Mouse (Mus musculus): ENCODE measurements around the gene Prss58. TPM values are rescaled to one million over a fixed set of nuclear protein-coding genes. Genes with fewer than 3 reads are reported as not detected.

Gene Prss58
- polyA plus RNA-seq, 1 experiment from 2014 or later = not detected

Other genes with a start within 250 kb of the Prss58 start
- gene Moxd2, start 12.9 kb downstream of the Prss58 start, polyA plus RNA-seq (2015; fragmentation: Nextera tagmentation; extraction: Ambion mirVana) = not detected in 2 replicates
- not detected in 2 replicates for gene 1700074P13Rik, start 40.2 kb upstream of the Prss58 start, polyA plus RNA-seq (2015; fragmentation: Nextera tagmentation; extraction: Ambion mirVana)
- not detected in 2 replicates for gene Gm4744, start 51.5 kb upstream of the Prss58 start, polyA plus RNA-seq (2015; fragmentation: Nextera tagmentation; extraction: Ambion mirVana)
- not detected in 2 replicates for gene 1810009J06Rik, start 64.4 kb upstream of the Prss58 start, polyA plus RNA-seq (2015; fragmentation: Nextera tagmentation; extraction: Ambion mirVana)
- not detected in 2 replicates for gene Gm2663, start 99.1 kb upstream of the Prss58 start, polyA plus RNA-seq (2015; fragmentation: Nextera tagmentation; extraction: Ambion mirVana)
- not detected in 2 replicates for gene 2210010C04Rik, start 135.1 kb upstream of the Prss58 start, polyA plus RNA-seq (2015; fragmentation: Nextera tagmentation; extraction: Ambion mirVana)